Mouse (Mus musculus) retina, postnatal 7 days (tissue): ENCODE data around the gene Inpp5k.

Experiments used
- DNase-seq: peaks from one replicate; pipeline ENCODE4 v3.0.0-alpha.2; 2012; ENCODE audit warnings: low read depth, low spot score

The Inpp5k gene

DNA sequence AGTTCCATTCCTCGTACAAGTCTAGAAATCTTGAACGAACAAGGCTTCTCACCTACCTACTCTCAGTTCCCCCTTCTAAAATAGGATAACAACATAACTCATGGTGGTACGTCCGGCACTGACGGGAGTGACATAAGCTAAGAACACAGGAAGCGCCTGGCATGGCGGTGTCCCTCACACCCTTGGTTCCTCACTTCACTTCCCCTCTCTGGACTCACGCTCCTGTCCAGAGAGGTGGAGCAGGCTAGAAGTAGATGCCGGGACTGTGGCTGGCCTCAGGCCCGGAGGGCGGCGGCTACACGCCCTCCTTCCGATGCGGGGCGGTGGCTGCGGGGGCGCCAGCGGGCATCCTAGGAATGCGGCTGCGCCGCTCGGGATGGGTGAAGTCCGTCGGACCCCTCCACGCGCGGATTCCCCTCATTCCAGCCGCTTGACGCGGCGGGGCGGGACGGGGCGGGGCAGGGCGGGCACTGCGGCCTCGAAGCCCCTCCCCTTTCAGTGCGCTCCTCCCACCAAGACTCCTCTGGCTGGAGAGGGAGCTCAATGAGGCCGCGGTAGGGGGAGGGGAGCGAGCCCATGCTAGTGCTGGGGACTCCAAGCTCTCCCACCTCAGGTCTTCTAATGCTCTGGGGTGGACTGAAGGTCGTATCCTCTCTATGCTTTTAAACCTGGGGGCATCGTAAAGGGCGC, 23.1 kb downstream of the Inpp5k start:
- DNase-seq, result peak; percentile 54

DNA sequence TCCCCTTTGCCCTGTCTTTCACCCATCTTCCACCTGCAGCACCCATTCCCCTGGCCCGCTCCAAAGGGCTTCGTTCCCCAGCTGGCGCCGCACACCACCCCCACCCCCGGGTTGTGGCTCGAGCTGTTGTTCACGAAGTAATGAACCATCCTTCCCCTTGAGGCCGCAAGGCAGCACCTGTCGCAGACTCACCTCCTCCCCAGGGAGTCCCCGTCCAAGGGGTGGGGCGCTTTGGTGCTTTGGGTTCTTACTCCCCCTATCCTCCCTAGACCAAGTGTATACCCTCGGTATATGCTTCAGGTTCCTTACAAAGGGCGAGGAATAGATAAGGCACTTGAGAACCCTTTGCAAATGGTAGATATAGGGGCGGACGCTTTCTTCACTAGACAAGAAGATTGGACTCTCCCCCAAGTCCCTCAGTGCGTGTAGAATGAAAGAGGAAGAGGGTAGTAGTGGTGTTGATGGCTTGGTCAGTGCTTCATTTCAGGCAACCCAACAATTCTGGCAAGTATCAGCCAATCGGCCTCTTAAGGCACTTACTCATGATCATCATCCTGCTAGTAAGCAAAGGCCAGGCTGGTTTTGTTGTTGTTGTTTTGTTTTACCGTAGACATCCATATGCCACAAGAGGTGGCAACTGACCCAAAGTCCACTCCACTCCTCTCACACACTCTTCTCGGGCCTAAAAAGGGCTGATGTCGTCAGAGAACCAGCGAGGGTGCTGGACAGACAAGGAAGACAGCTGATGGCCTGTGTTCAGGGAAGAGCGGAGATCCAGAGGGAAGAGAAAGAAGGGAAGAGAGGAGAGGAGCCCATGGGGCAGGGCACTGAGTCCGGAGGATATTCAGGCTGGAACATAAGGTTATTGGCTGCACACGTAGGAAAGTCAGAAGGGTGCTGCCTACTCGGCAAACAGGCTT, 23.9 kb downstream of the Inpp5k start:
- DNase-seq, result no peak

DNA sequence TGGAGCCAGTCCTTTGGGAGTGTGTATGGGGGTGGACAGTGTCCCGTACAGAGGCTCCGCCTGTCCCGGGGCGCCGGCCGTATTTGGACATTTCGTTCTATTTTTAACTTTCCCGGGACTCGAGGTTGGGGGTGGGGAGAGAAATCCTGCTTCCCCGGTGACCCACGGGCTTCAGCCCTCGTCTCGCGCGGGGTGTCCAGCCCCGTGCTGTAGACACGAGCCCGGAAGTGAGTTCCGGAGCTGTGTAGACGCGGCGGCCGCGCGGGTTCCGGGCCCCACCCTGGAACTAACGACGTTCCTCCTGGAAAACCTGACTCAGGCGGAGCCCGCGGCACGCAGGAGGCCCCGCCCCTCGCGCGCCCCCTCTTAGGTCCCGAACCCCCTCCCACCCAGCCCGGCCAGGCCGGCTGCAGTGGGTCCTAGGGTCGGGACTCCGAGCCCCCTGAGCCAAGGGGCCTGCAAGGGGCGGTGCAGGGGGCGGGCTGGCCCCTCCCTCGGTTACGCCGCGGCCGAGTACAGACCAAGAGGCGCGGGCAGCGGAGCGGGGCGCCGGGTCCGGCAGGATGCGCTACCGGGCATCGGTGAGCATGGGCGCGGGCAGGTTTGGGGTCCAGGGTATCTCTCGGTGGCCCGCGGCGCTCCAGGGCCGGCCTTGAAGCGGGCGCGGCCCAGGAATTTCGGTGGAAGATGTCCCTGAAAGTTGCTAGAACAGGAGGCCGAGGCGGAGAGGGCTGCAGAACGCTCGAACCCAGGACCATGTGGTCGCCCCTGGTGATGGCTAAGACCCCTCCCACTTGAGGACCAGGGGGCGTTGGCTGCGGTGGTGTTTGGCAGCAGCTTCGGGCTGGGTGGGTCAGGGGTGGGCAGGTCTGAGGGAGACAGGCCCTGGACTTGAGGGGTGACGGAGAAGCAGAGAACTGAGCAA, 25.1 kb downstream of the Inpp5k start:
- DNase-seq, result no peak

DNA sequence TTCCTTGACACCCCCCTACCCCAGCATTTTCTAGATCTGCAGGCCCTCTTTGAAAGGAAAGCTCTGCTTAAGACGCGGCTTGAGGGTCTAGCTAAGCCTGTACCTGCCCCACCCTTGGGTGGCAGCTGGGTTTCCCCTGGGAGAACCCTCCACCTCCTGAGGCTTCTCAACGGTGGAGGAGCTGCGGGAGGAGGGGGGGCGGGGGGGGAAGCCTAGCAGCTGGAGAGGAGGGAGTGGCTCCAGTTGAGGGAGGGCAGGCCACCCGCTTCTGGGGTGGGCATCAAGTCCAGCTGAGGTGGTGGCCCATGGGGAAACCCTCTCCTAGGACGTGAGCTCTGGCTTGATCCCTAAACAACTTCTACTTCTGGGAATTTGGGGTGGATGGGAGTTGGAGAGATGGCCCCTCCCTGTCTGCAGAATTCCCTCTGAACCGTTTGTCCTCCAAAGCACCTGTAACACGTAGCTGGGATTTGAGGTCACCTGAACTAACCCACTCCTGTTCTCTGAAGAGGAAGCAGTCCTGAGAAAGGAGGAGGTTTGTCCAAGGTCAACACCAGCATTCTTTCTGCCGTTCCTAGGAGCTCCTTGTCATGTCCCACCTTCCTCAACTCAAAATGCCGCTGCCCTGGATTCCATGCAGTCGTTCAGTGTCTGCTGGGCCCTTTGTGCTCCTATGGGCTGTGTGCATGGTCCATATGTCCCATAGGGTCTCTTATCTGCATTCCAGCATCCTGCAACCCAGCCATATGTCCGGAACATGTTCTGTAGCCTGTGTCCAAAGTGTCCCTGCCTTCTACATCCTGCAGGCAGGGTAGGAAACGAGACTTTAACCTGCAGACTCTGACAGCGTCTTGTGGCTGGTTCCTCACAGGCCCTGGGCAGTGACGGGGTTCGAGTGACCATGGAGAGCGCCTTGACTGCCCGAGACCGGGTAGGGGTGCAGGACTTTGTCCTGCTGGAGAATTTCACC, 26.1 kb downstream of the Inpp5k start:
- DNase-seq, result no peak

DNA sequence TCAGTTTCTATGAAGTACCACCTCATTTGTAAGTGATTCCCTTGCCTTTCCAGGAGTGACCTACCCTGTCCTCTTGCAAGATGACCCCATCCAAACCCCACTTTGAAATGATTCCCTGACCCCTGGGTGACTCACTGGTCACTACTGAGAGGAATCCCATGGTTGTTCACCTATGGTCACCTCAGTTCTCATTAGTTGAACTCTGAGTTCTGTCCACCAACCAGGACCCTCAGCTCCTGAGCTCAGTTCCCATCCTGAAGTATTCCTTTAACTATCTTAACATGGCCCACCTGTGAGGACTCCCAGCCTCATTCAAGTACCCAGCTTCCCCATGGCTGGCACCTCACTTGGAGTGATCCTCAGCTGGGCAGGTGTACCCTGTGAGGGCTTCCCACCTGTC, 27.1 kb downstream of the Inpp5k start:
- DNase-seq, result no peak

DNA sequence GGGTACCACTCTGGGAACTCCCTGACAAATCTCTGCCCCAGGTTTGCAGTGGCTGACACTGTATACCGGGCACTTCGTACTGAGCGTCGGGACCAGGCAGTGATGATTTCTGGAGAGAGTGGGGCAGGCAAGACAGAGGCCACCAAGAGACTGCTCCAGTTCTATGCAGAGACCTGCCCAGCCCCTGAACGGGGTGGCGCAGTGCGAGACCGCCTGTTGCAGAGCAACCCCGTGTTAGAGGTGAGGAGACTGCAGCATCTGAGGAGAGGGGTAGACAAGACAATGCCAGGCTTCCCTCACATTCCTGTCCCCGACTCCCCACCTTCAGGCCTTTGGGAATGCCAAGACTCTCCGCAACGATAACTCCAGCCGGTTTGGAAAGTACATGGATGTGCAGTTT, 27.5 kb downstream of the Inpp5k start:
- DNase-seq, result no peak

DNA sequence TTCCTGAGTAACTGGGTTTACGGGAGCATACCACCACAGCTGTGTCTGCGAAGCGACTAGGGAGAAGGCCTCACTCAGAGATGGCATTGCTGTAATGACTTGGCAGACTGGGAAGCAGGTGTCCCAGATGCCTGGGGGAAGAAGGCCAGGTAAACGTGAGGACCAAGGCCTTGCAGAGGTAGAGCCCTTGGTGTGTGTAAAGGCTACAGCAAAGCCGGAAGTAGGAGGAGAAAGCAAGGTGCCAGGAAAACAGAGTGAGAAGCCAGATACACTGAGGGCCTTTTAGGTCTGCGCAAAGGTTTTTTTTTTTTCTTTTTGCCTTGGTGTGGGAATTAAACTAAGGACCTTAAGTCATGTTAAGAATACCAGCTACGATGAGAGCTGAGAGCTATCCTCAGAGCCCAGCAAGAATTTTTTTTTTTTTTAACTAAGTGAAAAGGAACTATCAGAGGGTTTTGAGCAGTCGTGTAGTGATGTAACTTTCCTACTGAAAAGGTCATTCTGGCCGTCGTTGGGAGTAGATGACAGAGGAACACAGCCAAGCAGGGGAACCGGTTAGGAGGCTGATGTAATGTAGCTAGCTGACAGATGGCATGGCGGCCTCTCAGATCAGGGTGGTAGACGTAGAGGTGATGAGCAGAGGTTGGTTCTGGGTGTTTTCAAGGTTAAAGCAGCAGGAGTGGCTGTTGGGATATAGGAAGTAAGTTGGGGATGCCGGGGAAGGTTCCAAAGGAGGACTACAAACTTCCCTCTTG, 28.4 kb downstream of the Inpp5k start:
- DNase-seq, result no peak

DNA sequence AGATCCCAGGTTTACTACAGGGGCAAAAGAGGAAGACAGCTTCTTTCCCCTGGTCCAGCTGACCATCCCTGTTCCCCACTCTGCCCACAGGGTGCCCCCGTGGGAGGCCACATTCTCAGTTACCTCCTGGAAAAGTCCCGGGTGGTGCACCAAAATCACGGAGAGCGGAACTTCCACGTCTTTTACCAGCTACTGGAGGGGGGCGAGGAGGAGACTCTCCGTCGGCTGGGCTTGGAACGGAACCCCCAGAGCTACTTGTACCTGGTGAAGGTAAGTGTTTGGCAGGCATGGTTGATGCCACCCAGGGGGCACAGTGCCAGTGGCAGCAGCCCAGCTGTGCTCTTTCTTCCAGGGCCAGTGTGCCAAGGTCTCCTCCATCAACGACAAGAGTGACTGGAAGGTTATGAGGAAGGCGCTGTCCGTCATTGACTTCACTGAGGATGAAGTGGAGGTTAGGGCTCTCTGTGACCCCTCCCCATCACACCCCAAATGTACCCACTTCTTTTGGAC, 29.3 kb downstream of the Inpp5k start:
- DNase-seq, result no peak

DNA sequence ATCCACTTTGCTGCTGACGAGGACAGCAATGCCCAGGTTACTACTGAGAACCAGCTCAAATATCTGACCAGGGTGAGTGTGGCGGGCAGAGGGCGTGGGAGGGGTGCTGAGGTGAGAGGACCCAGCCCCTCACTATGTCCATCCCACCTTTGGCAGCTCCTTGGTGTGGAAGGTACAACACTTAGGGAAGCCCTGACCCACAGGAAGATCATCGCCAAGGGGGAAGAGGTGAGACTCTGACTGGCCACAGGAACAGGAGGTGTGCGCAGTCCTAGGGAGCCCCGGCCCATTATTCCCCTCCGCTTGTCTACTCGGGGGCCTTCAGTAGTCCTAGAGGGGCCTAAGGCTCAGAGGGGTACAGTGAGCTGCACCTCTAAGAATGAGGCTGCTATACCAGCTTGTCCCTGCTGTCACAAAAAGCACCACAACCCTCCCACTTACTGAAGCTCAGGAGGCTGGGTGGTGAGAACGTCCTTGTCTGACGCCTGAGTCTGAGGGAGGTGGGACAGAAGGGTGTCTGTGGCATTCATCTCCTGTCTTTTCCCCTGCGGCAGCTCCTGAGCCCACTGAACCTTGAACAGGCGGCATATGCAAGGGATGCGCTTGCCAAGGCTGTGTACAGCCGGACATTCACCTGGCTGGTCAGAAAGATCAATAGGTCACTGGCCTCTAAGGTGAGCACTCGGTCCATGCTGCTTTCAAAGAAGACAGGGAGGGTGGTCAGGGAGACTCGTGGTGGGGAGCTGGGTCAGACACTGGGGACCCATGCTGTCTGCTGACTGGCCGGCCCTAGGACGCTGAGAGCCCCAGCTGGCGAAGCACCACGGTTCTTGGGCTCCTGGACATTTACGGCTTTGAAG, 30.4 kb downstream of the Inpp5k start:
- DNase-seq, result no peak

DNA sequence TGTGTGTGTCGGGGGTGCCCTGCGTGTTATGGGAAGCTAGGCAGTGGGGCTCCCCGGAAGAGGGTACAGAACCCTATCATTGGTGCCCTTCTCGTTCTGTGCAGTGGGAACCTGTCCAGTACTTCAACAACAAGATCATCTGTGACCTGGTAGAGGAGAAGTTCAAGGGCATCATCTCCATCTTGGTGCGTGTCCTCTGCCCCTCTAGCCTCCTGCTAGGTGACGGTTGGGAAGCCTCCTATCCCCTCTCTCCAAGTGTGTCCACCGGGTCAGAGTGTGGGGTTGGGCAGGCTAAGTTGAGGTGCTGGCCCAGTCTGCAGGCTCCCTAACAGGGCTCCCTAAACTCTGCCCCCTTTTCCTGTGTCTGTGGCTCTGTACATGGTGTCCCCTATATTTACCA, 31.3 kb downstream of the Inpp5k start:
- DNase-seq, result no peak

DNA sequence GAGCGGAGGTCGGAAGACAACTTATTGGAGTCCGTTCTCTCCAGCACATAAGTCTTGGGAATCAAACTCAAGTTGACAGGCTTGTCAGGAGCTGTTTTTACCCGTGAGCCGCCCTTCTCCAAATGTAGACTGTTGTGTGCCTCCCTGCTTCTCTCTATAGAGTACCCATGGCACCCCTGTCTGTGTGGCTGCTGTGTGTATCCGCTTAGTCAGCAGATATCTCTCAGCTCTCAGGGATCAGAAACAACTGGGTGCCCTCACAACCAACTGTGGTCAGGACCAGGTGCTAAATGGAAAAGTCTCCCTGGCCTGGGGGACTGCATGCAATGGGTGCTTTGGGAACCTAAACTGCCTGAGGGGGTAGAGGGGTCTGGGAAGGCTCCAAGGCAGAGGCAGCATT, 35.5 kb downstream of the Inpp5k start:
- DNase-seq, result no peak

DNA sequence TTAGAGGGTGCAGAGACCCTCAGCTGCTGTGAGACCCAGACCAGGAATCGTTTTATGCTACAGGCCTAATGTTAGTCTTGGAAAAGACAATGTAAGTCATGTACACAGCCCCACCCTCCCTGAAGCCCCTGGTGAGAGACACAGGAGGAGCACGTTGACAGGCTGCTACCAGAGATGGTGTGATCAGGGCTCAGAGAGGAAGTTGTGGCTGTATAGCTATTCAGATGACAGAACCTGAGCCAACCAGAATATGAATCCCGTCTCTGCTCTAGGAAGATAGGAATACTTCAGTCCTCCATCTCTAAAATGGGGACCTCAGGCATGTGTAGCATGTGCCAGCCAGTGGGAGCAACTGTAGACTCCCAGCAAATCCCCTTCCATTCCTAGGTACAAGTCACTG, 37.8 kb downstream of the Inpp5k start:
- DNase-seq, result no peak

DNA sequence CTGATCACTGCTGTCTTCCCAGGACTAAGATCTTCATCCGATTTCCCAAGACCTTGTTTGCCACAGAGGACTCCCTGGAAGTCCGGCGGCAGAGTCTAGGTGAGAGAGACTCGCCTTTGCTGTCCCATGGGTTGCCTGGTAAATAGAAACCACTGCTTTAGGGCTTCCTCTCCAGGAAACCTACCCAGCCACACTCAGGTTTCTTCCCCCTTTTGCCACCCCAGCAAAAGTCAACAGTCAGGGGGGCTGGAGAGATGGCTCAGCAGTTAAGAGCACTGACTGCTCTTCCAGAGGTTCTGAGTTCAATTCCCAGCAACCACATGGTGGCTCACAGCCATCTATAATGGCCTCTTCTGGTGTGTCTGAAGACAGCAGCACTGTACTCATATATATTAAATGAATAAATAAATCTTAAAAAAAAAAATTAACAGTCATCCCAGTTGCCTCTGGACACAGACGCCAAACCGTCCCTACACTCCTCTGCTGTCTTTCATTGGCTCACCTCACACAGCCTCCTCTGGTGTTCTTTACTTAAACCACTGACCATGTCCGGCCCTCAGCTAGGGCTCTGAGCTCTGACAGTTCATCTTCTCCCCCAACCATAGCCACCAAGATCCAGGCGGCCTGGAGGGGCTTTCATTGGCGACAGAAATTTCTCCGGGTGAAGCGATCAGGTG, 38.5 kb downstream of the Inpp5k start:
- DNase-seq, result no peak

DNA sequence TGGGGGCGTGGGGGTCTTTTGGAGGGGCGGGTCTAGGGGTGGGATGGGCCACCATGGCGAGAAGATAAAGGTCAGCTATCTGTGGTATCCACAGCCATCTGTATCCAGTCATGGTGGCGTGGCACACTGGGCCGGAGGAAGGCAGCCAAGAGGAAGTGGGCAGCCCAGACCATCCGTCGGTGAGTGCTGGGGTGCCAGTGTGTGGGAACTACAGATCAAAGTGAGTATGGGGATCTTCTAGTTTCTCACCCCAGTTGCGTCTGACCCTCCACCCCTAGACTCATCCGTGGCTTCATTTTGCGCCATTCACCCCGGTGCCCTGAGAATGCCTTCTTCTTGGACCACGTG, 39.0 kb downstream of the Inpp5k start:
- DNase-seq, result no peak

DNA sequence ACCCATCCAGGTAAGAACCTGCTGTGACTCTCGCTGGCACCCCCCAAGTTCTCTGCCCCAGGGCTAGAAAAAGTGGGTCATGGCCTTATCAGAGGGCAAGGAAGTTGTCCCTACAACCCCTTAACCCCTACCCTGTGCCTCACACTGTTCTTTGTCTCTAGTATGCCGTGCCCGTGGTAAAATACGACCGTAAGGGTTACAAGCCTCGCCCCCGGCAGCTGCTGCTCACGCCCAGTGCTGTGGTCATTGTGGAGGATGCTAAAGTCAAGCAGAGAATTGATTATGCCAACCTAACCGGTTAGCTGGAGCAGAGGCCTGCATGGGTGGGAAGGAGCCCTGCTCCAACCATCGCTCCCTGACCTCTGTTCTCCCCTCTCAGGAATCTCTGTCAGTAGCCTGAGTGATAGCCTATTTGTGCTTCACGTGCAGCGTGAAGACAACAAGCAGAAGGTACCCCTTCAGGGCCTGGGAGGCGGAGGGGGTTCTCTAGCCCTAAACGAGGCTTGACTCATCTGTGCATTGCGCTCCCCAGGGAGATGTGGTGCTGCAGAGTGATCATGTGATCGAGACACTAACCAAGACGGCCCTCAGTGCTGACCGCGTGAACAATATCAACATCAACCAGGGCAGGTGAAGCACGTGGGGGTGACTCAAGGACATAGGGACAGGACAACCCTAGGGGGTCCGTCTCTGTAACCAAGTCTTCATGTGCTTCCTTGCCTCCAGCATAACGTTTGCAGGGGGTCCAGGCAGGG, 40.8 kb downstream of the Inpp5k start:
- no peak for DNase-seq

DNA sequence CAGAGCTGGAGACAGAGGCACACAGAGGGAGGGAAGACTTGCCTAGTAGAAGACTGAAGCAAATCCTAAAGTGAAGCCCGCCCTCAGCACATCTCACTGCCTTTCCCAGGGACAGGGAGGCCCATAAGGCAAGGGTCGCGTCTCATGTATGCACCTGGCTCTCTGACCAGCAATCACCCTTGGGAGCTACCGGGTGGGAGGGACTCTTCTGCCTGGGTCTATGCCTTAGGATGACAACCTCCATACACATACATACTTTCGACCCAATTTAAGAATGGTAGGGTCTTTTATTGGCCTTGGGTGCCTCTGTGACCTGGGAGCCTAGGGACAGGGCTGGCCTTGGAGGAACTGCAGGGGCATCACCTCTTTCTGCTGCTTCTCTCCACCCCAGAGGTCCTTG, 42.6 kb downstream of the Inpp5k start:
- DNase-seq, result no peak

DNA sequence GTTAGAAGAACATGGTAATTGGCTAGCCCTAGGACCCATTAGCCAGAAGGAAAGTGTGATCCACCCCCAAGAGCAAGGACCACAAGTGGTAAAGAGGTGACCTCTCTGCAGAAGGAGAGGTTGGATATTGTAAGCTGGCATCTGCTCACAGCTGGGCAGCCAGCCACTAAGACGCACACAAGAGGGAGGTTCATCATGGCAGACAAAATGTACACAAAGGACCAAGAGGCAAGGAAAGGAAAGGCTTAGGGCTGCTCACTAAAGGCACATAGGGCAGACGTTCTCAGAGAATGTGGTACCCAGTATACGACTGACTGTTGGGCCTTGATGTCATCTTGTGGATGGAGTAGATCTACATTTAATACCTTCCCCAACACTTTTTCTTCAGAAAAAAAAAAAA, 44.1 kb downstream of the Inpp5k start:
- DNase-seq, result no peak
